Mouse (Mus musculus): Measurements from ENCODE around the gene Zbtb25. TPM values are rescaled to one million over a fixed set of nuclear protein-coding genes. Genes with fewer than 3 reads are reported as not detected.

Zbtb25 gene
- polyA plus RNA-seq, 1 experiment from 2014 or later = 10.1 TPM

GRCm38 (mm10) chr12:76307964-76308363 lies 61.4 kb downstream of the Zbtb25 start:
- Histone ChIP-seq H3K9ac (no peak overlapping the region), H3K4me2 (no peak overlapping the region), H3K4me3 (no peak overlapping the region), H3K9me3 (replicated peaks) (no peaks in the 10 kb centered on the region), H3K4me1 (replicated peaks) (peaks cover 34% of the 10 kb centered on the region), H3K36me3 (peaks cover 9% of the 10 kb centered on the region; the same call in 1 of the 2 replicates), H3K27me3 (no peaks in the 10 kb centered on the region), H3K27ac (peak overlapping the region; percentile 57)
- ATAC-seq (replicated peaks; ENCODE audit: insufficient number of reproducible peaks, insufficient read depth, low FRiP score, low read depth) = peak; percentile 76
- 30% methylated on average over 9 of the region's 9 CpGs for WGBS

DNA sequence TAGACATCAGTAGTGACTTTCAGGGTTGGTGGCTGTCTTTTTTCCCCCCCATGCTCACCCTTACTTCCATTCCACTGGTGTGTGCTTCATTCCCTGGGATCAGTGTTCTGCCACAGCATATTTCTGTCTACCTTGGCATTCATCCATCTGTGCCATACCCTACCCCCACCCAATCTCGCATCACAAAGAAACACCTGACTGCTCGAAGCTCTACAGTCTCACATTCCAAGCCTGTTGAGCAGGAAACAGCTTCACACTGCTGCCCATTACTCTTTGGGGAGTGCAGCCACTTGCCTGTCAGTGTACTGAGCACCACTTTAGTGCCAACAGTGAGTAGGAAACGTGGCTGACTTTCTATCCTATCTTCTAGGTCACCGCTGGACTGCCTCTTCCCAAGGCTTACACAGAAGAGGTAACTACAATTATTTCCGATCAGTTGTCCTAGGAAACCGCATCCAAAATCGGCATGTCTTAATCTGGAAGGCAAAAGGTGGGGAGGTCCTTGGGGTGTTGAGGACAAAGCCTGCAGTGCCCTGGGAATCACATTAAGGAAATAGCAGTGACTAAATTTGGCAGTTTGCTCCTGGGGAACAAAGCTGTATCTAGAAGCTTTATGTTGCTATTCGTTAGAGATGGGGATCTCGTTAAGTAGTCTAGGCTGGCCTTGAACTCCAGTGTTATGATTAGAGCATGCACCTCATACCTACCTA lies 62.4 kb downstream of the Zbtb25 start:
- Histone ChIP-seq H3K27me3 (no peaks in the 10 kb centered on the region), H3K27ac (peak overlapping the region; percentile 57), H3K4me3 (no peak overlapping the region), H3K4me2 (no peak overlapping the region), H3K4me1 (replicated peaks) (peaks cover 34% of the 10 kb centered on the region), H3K9ac (no peak overlapping the region), H3K36me3 (0 out of 2 replicates have a peak, but pooled peaks cover 5% of the 10 kb centered on the region), H3K9me3 (replicated peaks) (no peaks in the 10 kb centered on the region)
- no peak for ATAC-seq (replicated peaks; ENCODE audit: insufficient number of reproducible peaks, insufficient read depth, low FRiP score, low read depth)
- 56% methylated on average over 9 of the region's 9 CpGs for WGBS

DNA sequence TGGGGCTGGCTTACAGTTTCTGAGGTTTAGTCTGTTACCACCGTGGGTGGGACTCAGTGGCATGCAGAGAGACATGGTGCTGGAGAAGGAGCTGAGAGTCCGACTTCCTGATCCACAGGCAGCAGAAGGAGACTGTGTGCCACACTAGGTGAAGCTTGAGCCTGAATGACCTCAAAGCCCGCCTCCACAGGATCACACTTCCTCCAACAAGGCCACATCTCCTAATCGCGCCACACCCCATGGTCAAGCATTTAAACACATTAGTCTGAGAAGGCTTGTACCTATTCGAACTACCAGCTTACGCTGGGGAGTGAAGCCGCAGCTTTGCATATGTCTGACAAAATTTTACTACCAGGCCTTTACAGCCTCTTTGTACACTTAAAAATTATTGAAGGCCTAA lies 64.3 kb downstream of the Zbtb25 start:
- Histone ChIP-seq H3K9me3 (replicated peaks) (no peaks in the 10 kb centered on the region), H3K27ac (no peak overlapping the region), H3K4me1 (replicated peaks) (peaks cover 26% of the 10 kb centered on the region), H3K4me2 (no peak overlapping the region), H3K4me3 (no peak overlapping the region), H3K9ac (no peak overlapping the region), H3K36me3 (0 out of 2 replicates have a peak, but pooled peaks cover 5% of the 10 kb centered on the region), H3K27me3 (no peaks in the 10 kb centered on the region)
- ATAC-seq (replicated peaks; ENCODE audit: insufficient number of reproducible peaks, insufficient read depth, low FRiP score, low read depth) = no peak
- WGBS = 87% methylated on average over 8 of the region's 8 CpGs

- Histone ChIP-seq H3K27ac (no peak overlapping the region; the same call in 1 of the 2 replicates), H3K9ac (no peak overlapping the region), H3K4me3 (no peak overlapping the region), H3K9me3 (replicated peaks) (no peaks in the 10 kb centered on the region), H3K27me3 (no peaks in the 10 kb centered on the region), H3K4me1 (replicated peaks) (peaks cover 26% of the 10 kb centered on the region), H3K36me3 (0 out of 2 replicates have a peak, but pooled peaks cover 5% of the 10 kb centered on the region), H3K4me2 (no peak overlapping the region)
- 52% methylated on average over 4 of the region's 4 CpGs for whole genome bisulfite sequencing
- ATAC-seq (replicated peaks; ENCODE audit: insufficient number of reproducible peaks, insufficient read depth, low FRiP score, low read depth) = no peak
Observed at GRCm38 (mm10) chr12:76304199-76304598, 65.2 kb downstream of the Zbtb25 start.

- peaks cover 25% of the 10 kb centered on the region for H3K4me1 ChIP-seq (replicated peaks)
- H3K27ac ChIP-seq = no peak overlapping the region; the same call in 1 of the 2 replicates
- H3K9me3 ChIP-seq (replicated peaks) = no peaks in the 10 kb centered on the region
- H3K4me3 ChIP-seq = no peak overlapping the region
- H3K27me3 ChIP-seq = no peaks in the 10 kb centered on the region
- H3K4me2 ChIP-seq = no peak overlapping the region
- 0 out of 2 replicates have a peak, but pooled peaks cover 5% of the 10 kb centered on the region for H3K36me3 ChIP-seq
- H3K9ac ChIP-seq = no peak overlapping the region
- ATAC-seq (replicated peaks; ENCODE audit: insufficient number of reproducible peaks, insufficient read depth, low FRiP score, low read depth) = no peak
- 84% methylated on average over 11 of the region's 11 CpGs for WGBS
Observed at GRCm38 (mm10) chr12:76303474-76303873, 65.9 kb downstream of the Zbtb25 start.

GRCm38 (mm10) chr12:76300367-76300766 lies 69.0 kb downstream of the Zbtb25 start:
- Histone ChIP-seq H3K4me3 (no peak overlapping the region), H3K27me3 (no peaks in the 10 kb centered on the region), H3K9ac (no peak overlapping the region), H3K9me3 (replicated peaks) (no peaks in the 10 kb centered on the region), H3K4me1 (replicated peaks) (peaks cover 2% of the 10 kb centered on the region; the same call in 1 of the 2 replicates), H3K36me3 (peaks cover 17% of the 10 kb centered on the region), H3K27ac (no peak overlapping the region), H3K4me2 (no peak overlapping the region)
- 90% methylated on average over 10 of the region's 10 CpGs for WGBS
- no peak for ATAC-seq (replicated peaks; ENCODE audit: insufficient number of reproducible peaks, insufficient read depth, low FRiP score, low read depth)

DNA sequence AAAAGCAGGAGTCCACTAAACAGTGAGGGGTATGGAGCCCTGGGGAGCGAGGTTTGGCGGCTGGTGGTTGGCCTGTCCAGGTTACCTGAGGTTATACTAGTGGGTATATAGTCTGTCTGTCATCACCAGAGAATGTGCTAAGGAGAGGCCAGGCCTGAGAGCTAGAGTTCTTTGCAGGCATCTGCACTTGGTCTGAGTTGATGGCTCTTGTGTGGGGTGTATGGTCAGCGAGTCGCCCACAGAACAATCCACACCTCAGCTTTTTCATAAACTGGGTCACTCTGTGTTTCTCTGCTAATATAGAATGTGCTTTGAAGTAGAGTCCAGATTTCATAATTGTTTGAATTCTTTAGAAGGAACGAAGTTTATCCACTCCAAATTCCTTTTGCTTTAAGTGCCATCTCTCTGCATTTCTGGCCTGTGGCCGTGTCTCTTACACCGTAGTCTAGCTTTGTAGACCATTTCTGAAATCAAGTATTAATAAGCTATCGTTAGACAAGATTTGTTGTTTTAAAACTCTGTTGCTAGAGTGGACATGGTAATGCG lies 70.0 kb downstream of the Zbtb25 start:
- Histone ChIP-seq H3K4me2 (no peak overlapping the region), H3K4me3 (no peak overlapping the region), H3K27me3 (no peaks in the 10 kb centered on the region), H3K27ac (peak overlapping the region; percentile 11; the same call in 1 of the 2 replicates), H3K9me3 (replicated peaks) (no peaks in the 10 kb centered on the region), H3K4me1 (replicated peaks) (peaks cover 2% of the 10 kb centered on the region; the same call in 1 of the 2 replicates), H3K36me3 (peaks cover 26% of the 10 kb centered on the region), H3K9ac (no peak overlapping the region)
- 79% methylated on average over 9 of the region's 9 CpGs for WGBS
- ATAC-seq (replicated peaks; ENCODE audit: insufficient number of reproducible peaks, insufficient read depth, low FRiP score, low read depth) = no peak

- H3K4me3 ChIP-seq = no peak overlapping the region
- no peak overlapping the region for H3K9ac ChIP-seq
- H3K9me3 ChIP-seq (replicated peaks) = no peaks in the 10 kb centered on the region
- no peak overlapping the region for H3K4me2 ChIP-seq
- WGBS = 90% methylated on average over 5 of the region's 5 CpGs
- H3K4me1 ChIP-seq (replicated peaks) = no peaks in the 10 kb centered on the region; the same call in 1 of the 2 replicates
- peaks cover 31% of the 10 kb centered on the region for H3K36me3 ChIP-seq
- no peak overlapping the region for H3K27ac ChIP-seq
- ATAC-seq (replicated peaks; ENCODE audit: insufficient number of reproducible peaks, insufficient read depth, low FRiP score, low read depth) = no peak
- no peaks in the 10 kb centered on the region for H3K27me3 ChIP-seq
Observed at GRCm38 (mm10) chr12:76297830-76298229, 71.6 kb downstream of the Zbtb25 start.

Other genes with a start within 250 kb of the Zbtb25 start
- 0.24 and 0.28 TPM in 2 replicates for gene Esr2, start 192.3 kb downstream of the Zbtb25 start, polyA plus RNA-seq (2015; fragmentation: Nextera tagmentation; extraction: Ambion mirVana)
- gene Tex21, start 122.9 kb downstream of the Zbtb25 start, polyA plus RNA-seq (2015; fragmentation: Nextera tagmentation; extraction: Ambion mirVana) = not detected in 2 replicates
- 35.1 and 44.4 TPM in 2 replicates for gene Mthfd1, start 114.3 kb downstream of the Zbtb25 start, polyA plus RNA-seq (2015; fragmentation: Nextera tagmentation; extraction: Ambion mirVana)
- gene Akap5, start 44.7 kb downstream of the Zbtb25 start, polyA plus RNA-seq (2015; fragmentation: Nextera tagmentation; extraction: Ambion mirVana) = 2.9 and 4.0 TPM in 2 replicates
- 5.7 and 6.6 TPM in 2 replicates for gene Zbtb1, start 664 bp upstream of the Zbtb25 start, polyA plus RNA-seq (2015; fragmentation: Nextera tagmentation; extraction: Ambion mirVana)
- 15.5 and 15.8 TPM in 2 replicates for gene Hspa2, start 34.6 kb upstream of the Zbtb25 start, polyA plus RNA-seq (2015; fragmentation: Nextera tagmentation; extraction: Ambion mirVana)
- 1.8 and 2.2 TPM in 2 replicates for gene Ppp1r36, start 47.9 kb upstream of the Zbtb25 start, polyA plus RNA-seq (2015; fragmentation: Nextera tagmentation; extraction: Ambion mirVana)
- 7.1 and 11.1 TPM in 2 replicates for gene Plekhg3, start 161.3 kb upstream of the Zbtb25 start, polyA plus RNA-seq (2015; fragmentation: Nextera tagmentation; extraction: Ambion mirVana)

Data from heart, embryonic 15.5 days (tissue).